Mouse (Mus musculus): Measurements from ENCODE around the gene Ttyh1. TPM values are rescaled to one million over a fixed set of nuclear protein-coding genes. Genes with fewer than 3 reads are reported as not detected.
A peak's percentile ranks its signal among the peaks of the same experiment; 100 is the strongest.

The Ttyh1 gene
- total RNA-seq, 2 experiments from 2014 or later, result 1.8 to 4.7 TPM

DNA sequence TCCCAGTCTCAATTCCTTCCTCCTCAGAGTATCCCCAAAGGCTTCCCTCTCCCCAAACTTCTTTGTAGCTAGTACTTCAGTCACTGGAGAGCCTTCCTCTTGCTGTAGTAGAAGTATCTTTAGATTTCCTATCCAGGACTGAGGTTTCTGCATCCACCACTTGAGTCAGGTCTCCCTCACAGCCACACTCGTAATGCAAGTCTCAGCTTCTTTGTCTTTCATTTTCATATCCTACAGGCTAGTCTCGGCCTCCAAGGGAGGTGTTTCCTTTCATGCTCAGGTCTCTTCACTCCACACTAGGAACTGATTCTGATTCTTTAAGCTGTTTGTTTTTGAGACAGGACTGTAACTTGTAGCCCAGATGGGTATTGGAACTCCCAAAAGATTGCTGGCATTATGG is 19.0 kb downstream of the Ttyh1 start:
- intact Hi-C loops (cut with DNase I), result loop anchor here (5.0 to 10.0 kb wide), 2 partner anchors 523 to 924 kb away; partner anchors contain the start of genes Ndufa3, Oscar and U2af2
- no peak for TF ChIP-seq CTCF (IDR thresholded peaks at IDR 0.05)
- peak overlapping the region; percentile 85 for H3K4me3 ChIP-seq
- no peak overlapping the region for H3K27ac ChIP-seq
- DNase-seq, result no peak

DNA sequence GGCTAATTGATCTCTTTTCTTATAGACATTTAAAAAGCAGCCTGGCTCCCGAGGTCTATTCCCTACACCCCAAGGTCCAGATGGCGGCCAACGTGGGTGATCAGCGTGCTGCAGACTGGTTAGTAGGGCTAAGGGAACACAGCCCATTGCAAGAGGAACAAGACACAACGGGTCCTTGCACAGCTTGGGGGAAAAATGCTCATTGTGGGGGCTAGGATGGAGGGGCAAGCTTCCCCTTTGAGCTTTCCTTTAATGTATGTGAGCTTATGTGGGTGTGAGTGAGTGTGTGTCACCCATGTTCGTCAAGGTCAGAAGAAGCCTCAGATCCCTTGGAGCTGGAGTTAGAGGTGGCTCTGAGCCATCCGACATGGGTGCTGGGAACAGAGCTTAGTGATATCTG is 19.5 kb downstream of the Ttyh1 start:
- Histone ChIP-seq H3K27ac (no peak overlapping the region), H3K4me3 (peak overlapping the region; percentile 85)
- intact Hi-C loops (cut with DNase I), result loop anchor here (5.0 to 10.0 kb wide), 2 partner anchors 524 to 924 kb away; partner anchors contain the start of genes Ndufa3, Oscar and U2af2
- no peak for DNase-seq
- TF ChIP-seq CTCF (IDR thresholded peaks at IDR 0.05), result no peak

DNA sequence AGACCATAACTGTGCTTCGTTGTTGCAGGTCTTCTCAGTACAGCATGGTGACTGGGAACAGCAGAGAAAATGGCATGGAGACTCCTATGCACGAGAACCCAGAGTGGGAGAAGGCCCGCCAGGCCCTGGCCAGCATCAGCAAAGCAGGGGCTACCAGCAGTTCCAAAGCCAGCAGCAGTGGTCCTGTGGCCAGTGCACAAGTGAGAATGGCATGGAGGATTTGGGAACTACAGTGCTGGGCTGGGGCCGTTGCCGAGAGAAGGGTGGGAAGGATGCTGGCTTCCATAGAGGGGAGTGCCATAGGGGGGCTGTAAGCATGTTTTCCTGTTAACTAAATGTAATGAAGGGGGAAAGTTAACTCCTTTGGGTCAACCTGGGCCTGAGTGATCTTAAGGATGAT is 20.2 kb downstream of the Ttyh1 start:
- intact Hi-C loops (cut with DNase I), result loop anchor here (5.0 to 10.0 kb wide), 2 partner anchors 525 to 923 kb away; partner anchors contain the start of genes Ndufa3, Oscar and U2af2
- Histone ChIP-seq H3K27ac (no peak overlapping the region), H3K4me3 (no peak overlapping the region)
- TF ChIP-seq CTCF (IDR thresholded peaks at IDR 0.05), result no peak
- no peak for DNase-seq

DNA sequence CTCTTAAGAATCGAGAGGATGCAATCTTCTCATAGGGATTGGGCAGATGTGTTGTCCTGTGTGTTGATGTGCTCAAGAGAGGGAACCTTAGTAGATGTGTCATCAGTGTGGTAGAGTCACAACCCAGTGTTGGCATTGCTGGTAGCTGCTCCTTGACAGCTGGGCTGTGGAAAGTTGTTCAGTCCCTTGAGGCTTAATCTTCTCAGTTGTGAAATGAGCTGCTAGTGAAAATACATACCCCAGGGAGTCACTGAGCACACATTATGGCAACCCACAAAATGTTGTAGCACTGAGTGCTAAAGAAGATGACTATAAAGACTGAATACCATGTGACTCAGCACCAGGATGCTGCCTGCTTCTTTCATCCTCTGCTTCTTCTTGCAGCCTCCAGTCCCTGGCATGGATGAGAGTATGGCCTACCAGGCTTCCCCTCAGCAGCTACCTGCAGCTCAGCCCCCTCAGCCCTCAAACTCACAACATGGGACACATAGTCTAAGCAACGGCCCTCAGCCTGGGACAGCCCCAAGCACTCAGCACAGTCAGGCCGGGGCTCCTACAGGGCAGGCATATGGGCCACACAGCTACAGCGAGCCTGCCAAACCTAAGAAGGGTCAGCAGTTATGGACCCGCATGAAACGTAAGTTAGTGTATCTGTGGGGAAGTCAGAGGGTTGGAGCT is 22.6 kb downstream of the Ttyh1 start:
- Histone ChIP-seq H3K4me3 (no peak overlapping the region), H3K27ac (no peak overlapping the region)
- DNase-seq, result no peak
- intact Hi-C loops (cut with DNase I), result loop anchor here (10.0 kb wide), 1 partner anchor 497 kb away; the partner anchor contains the start of gene Cnot3
- no peak for TF ChIP-seq CTCF (IDR thresholded peaks at IDR 0.05)

DNA sequence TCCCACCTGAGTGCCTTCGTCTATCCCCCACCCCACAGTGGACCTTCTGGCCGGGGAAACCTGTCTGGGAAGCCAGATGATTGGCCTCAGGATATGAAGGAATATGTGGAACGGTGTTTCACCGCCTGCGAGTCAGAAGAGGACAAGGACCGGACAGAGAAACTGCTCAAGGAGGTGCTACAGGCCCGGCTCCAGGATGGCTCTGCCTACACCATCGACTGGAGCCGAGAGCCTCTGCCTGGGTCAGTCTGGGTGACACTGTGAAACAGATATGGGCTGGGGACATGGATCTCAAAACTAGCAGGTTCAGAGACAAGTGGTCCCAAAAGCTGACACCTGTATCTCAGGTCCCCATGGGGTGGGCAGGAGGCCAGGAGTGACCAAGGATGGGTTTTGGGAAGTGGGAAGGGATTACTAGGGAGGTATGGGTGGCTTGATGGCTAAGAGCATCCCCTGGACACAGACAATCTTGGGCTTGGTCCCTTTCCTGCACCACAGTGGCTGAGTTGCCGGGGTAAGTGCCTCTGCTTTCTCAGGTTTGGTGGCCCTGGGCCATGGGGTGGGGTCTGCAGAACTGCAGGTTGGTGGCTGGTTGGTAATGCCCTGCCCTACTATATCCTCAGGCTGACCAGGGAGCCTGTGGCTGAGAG is 23.7 kb downstream of the Ttyh1 start:
- intact Hi-C loops (cut with DNase I), result loop anchor here (10.0 kb wide), 1 partner anchor 498 kb away; the partner anchor contains the start of gene Cnot3
- no peak for TF ChIP-seq CTCF (IDR thresholded peaks at IDR 0.05)
- no peak for DNase-seq
- Histone ChIP-seq H3K27ac (no peak overlapping the region), H3K4me3 (no peak overlapping the region)

DNA sequence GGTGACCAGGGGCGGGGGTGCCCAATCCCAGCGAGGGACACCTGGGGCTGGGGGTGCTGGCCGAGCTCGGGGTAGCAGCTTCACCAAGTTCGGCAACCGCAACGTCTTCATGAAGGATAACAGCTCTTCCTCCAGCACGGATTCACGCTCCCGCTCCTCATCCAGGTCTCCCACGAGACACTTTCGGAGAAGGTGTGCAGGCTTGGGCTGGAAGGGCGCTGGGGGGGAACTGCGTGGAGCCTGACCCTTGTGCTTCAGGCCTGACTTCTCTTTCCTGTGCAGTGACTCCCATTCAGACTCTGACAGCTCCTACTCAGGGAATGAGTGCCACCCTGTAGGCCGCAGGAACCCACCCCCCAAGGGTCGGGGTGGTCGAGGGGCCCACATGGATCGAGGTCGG is 24.3 kb downstream of the Ttyh1 start:
- H3K4me3 ChIP-seq, result no peak overlapping the region
- intact Hi-C loops (cut with DNase I), result loop anchor here (10.0 kb wide), 1 partner anchor 499 kb away; the partner anchor contains the start of gene Cnot3
- TF ChIP-seq CTCF (IDR thresholded peaks at IDR 0.05), result no peak
- no peak for DNase-seq
- H3K27ac ChIP-seq, result no peak overlapping the region

DNA sequence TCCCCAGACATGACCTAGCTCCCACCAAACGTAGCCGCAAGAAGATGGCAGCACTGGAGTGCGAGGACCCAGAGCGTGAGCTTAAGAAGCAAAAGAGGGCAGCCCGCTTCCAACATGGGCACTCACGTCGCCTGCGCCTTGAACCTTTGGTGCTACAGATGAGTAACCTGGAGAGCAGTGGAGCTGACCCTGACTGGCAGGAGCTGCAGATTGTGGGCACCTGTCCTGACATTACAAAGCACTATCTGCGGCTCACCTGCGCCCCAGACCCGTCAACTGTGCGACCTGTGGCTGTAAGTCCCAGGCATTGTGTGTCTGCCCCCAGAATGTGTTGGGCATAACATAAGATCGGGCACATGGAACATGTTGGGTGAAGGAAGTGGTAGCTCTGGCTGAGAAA is 24.8 kb downstream of the Ttyh1 start:
- Histone ChIP-seq H3K27ac (no peak overlapping the region), H3K4me3 (no peak overlapping the region)
- intact Hi-C loops (cut with DNase I), result loop anchor here (10.0 kb wide), 1 partner anchor 499 kb away; the partner anchor contains the start of gene Cnot3
- no peak for DNase-seq
- no peak for TF ChIP-seq CTCF (IDR thresholded peaks at IDR 0.05)

DNA sequence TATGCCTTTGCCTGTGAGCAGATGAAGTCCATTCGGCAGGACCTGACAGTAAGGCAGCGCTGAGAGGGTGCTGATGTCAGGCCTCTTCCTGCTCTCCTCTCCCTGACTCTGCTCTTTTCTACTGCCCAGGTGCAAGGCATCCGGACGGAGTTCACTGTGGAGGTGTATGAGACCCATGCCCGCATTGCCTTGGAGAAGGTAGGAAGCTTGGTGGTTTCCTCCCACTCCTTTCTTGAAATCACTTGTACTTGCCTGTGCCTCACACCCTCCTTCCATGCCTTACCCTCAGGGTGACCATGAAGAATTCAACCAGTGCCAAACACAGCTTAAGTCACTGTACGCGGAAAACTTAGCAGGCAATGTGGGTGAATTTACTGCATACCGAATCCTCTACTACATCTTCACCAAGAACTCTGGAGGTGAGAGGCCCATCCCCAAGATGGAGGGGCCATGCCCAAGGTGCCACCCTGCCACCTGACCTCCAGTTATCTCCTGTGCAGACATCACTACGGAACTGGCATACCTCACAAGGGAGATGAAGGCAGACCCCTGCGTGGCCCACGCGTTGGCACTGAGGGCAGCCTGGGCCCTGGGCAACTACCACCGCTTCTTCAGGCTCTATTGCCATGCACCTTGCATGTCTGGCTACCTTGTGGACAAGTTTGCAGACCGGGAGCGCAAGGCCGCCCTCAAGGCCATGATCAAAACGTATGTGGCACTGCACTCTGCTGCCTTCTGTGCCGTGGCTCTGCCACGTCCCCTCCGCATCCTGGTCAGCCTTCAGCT is 25.8 kb downstream of the Ttyh1 start:
- intact Hi-C loops (cut with DNase I), result loop anchor here (5.0 to 10.0 kb wide), 2 partner anchors 347 to 500 kb away; partner anchors contain the start of gene Cnot3
- DNase-seq, result no peak
- Histone ChIP-seq H3K27ac (no peak overlapping the region), H3K4me3 (no peak overlapping the region)
- no peak for TF ChIP-seq CTCF (IDR thresholded peaks at IDR 0.05)

DNA sequence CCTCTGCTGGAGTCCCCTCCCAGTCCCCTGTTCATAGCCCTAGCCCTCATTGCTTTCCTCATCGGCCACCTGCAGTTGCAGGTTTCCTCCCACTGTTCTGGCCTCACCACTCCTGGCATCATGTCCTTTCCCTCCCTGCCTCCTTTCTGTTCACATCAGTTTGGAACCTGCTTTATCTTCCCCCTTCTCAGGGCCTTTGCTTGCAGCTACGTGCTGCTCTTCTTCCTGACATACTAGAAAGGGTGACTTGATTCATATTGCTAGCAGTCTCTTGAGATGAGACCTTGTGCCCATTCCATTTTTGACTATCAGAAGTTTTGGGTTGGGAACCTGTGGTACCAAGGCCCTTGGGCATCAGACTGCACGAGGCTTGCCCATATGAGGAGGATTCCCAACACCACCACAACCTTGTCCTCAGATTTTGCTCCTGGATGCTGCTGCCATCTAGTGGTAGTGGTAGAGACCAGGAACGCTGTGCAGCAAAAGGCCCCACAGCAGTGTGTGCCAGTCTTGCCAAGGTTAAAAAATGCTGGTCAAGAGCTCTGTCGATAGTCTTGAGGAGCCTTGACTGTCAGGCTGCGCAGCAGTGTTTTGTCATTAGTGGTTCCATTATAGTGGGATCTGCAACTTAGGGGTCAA is 26.5 kb downstream of the Ttyh1 start:
- peak; percentile 59 for DNase-seq
- intact Hi-C loops (cut with DNase I), result loop anchor here (5.0 to 10.0 kb wide), 2 partner anchors 347 to 501 kb away; partner anchors contain the start of gene Cnot3
- Histone ChIP-seq H3K27ac (peak overlapping the region; percentile 21; the same call in 1 of the 2 replicates), H3K4me3 (no peak overlapping the region)
- peak; percentile 84 for TF ChIP-seq CTCF (IDR thresholded peaks at IDR 0.05)

DNA sequence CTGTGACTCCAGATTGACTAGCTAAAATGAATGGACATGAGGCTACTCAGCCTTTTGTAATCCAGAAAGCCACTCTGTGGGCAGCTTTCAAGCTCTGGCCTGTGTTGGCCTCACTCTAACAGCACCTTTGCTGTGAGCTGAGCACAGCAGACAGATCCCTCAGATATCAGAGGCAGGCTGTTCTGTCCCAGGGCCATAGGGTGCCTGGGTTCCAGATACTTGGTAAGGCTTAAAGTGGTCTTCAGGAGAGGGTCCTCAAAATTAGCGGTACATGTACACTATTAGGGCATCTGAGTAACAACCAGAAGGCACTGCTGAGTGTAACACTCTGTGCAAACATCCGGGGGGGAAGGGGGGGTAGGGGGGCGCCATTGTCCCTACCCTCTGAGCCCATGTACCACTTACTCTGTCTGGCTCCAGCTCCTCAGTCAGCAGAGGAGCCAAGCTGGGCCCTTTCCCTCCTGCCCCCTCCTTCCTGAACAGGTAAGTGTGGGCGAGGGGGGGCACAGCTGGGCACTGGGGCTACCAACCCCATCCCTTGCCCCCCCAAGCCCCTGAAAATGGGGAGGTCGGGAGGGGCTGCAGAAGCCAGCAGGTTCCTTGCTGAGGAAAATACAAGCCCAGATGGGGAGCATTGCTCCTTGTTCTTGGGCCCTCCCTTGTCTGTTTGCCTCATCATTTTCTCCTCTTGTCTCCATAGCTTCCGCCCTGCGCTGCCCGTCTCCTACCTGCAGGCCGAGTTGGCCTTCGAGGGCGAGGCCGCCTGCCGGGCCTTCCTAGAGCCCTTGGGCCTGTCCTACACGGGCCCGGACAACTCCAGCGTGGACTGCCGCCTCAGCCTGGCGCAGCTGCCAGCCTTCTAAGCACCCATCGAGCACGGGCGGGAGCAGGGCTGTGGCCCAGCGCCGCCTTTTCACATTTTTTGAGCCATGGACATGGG is 27.3 kb downstream of the Ttyh1 start:
- no peak overlapping the region for H3K4me3 ChIP-seq
- TF ChIP-seq CTCF (IDR thresholded peaks at IDR 0.05), result no peak
- intact Hi-C loops (cut with DNase I), result loop anchor here (5.0 to 10.0 kb wide), 2 partner anchors 346 to 502 kb away; partner anchors contain the start of gene Cnot3
- DNase-seq, result no peak
- peak overlapping the region; percentile 21; the same call in 1 of the 2 replicates for H3K27ac ChIP-seq

DNA sequence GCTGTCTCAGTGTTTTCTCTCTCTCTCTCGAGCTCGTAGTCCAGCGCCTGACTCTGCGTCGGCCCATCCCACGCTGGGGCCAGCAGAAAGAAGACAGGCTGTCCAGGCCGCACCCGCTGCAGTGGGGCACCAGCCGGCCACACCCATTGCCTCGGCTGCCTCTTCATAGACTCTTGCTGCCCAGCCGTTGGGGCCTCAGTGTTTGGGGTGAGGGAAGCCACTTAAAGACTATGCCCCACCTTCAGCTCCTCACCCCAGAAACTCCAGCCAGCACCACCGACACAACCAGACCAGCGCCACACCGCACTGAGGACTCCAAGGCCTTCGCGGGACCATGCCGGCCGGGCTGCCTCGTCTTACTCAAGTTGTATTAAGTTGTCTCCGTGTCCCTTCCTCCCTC is 28.2 kb downstream of the Ttyh1 start:
- DNase-seq, result no peak
- Histone ChIP-seq H3K4me3 (0 out of 2 replicates have a peak overlapping the region, but pooled peaks have one; percentile 92), H3K27ac (no peak overlapping the region)
- intact Hi-C loops (cut with DNase I), result loop anchor here (5.0 to 10.0 kb wide), 2 partner anchors 345 to 503 kb away; partner anchors contain the start of gene Cnot3
- TF ChIP-seq CTCF (IDR thresholded peaks at IDR 0.05), result no peak

Measured in gastrocnemius, adult 2 months (tissue).